Mouse (Mus musculus) c-Kit-negative CD71-positive TER-119-positive erythroid progenitor cells, embryonic 14.5 days (primary cell): ENCODE measurements around the gene Svop.

Experiments used
- DNase-seq: peaks from one replicate; pipeline ENCODE4 v3.0.0-alpha.2; 2013; ENCODE audit warnings: low read depth, low spot score

Gene Svop

GRCm38 (mm10) chr5:114046604-114047003, 44.8 kb downstream of the Svop start:
- DNase-seq, result no peak

- no peak for DNase-seq
These were observed 45.2 kb downstream of the Svop start for GRCm38 (mm10) chr5:114046151-114046550.

GRCm38 (mm10) chr5:114045134-114045533, 46.2 kb downstream of the Svop start:
- DNase-seq, result peak; percentile 17

- DNase-seq, result no peak
These were observed 47.6 kb downstream of the Svop start for GRCm38 (mm10) chr5:114043800-114044199.

GRCm38 (mm10) chr5:114041327-114041930, 49.9 kb downstream of the Svop start:
- no peak for DNase-seq

GRCm38 (mm10) chr5:114040911-114041310, 50.5 kb downstream of the Svop start:
- no peak for DNase-seq

GRCm38 (mm10) chr5:114040508-114040907, 50.9 kb downstream of the Svop start:
- no peak for DNase-seq

GRCm38 (mm10) chr5:114035111-114035510, 56.3 kb downstream of the Svop start:
- no peak for DNase-seq

GRCm38 (mm10) chr5:114034393-114034792, 57.0 kb downstream of the Svop start:
- no peak for DNase-seq

GRCm38 (mm10) chr5:114032161-114032763, 59.1 kb downstream of the Svop start:
- no peak for DNase-seq

- no peak for DNase-seq
These were observed 60.7 kb downstream of the Svop start for GRCm38 (mm10) chr5:114030652-114031051.

GRCm38 (mm10) chr5:114028111-114028510, 63.3 kb downstream of the Svop start:
- DNase-seq, result no peak

GRCm38 (mm10) chr5:114027217-114027944, 64.0 kb downstream of the Svop start:
- no peak for DNase-seq

- no peak for DNase-seq
These were observed 66.5 kb downstream of the Svop start for GRCm38 (mm10) chr5:114024885-114025284.

- DNase-seq, result no peak
These were observed 67.0 kb downstream of the Svop start for GRCm38 (mm10) chr5:114024390-114024789.

GRCm38 (mm10) chr5:114015121-114015520, 76.2 kb downstream of the Svop start:
- no peak for DNase-seq

- DNase-seq, result no peak
These were observed 82.3 kb downstream of the Svop start for GRCm38 (mm10) chr5:114009049-114009448.

GRCm38 (mm10) chr5:114007753-114008453, 83.5 kb downstream of the Svop start:
- DNase-seq, result no peak

- DNase-seq, result no peak
These were observed 84.4 kb downstream of the Svop start for GRCm38 (mm10) chr5:114006974-114007373.

GRCm38 (mm10) chr5:114005100-114005499, 86.3 kb downstream of the Svop start:
- no peak for DNase-seq

- DNase-seq, result no peak
These were observed 86.8 kb downstream of the Svop start for GRCm38 (mm10) chr5:114004573-114004972.

GRCm38 (mm10) chr5:114003542-114003941, 87.8 kb downstream of the Svop start, which contains the start of gene Dao:
Dao (plus strand) TSS chr5:114003703.
- no peak for DNase-seq
